Mouse (Mus musculus) ES-Bruce4 (cell line): ENCODE measurements around the gene Gpr156.

Experiments
- CTCF ChIP-seq: IDR thresholded peaks from one replicate; pipeline ENCODE4 v1.8.1; 2011; ENCODE audit warnings: low read depth, low read length
- EP300 ChIP-seq: IDR thresholded peaks from 2 replicates; pipeline ENCODE4 v1.6.1; 2011; ENCODE audit warnings: low read depth, low read length; ENCODE audit not compliant: insufficient read depth
- POLR2A ChIP-seq: IDR thresholded peaks from one replicate; pipeline ENCODE4 v1.8.1; 2011; ENCODE audit warnings: low read length; ENCODE audit not compliant: insufficient read depth

GRCm38 (mm10) chr16:37953186-37953585 lies 36.9 kb downstream of the Gpr156 start:
- no peak for TF ChIP-seq CTCF
- TF ChIP-seq EP300: no peak
- no peak for TF ChIP-seq POLR2A
